Mouse (Mus musculus): ENCODE data around the gene Tmem164. TPM values are rescaled to one million over a fixed set of nuclear protein-coding genes. Genes with fewer than 3 reads are reported as not detected.

The Tmem164 gene
- polyA plus RNA-seq, 1 experiment: 14.2 TPM

DNA sequence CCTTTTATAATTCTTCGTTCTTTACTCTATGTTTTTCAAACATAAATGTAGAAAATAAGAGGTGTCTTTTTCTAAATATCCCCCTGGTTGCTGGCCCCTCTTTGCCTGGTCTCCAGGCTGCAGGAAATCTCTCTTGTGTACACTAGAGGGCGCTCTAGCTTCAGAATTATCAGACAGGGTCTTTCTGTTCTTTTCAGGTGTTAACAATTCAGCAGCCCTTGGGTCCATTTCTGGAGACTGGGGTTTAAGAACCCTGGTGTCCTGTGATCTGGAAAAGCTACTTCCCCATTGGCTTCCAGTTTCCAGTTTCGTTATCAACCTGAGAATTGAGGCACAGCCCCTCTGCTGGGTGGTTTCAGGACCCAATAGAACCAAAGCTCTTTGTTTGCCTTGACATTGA lies 140.6 kb downstream of the Tmem164 start:
- H3ac ChIP-seq (ENCODE audit: control insufficient read depth, insufficient read length, low read depth): no peak overlapping the region
- no peaks in the 10 kb centered on the region for H3K79me2 ChIP-seq (ENCODE audit: control insufficient read depth, insufficient read depth)
- H3K4me3 ChIP-seq (ENCODE audit: insufficient read depth, poor library complexity, severe bottlenecking): no peak overlapping the region
- TF ChIP-seq CTCF (IDR thresholded peaks at IDR 0.05; ENCODE audit: control insufficient read depth, insufficient read depth, insufficient read length) (no peak), MAX (IDR thresholded peaks at IDR 0.05) (no peak), USF1 (IDR thresholded peaks at IDR 0.05; ENCODE audit: low read depth) (no peak)
- H3K27me3 ChIP-seq (ENCODE audit: control insufficient read depth, insufficient read depth, insufficient read length): no peaks in the 10 kb centered on the region
- no peaks in the 10 kb centered on the region for H3K79me3 ChIP-seq (ENCODE audit: low read depth)
- no peaks in the 10 kb centered on the region for H3K36me3 ChIP-seq (ENCODE audit: control insufficient read depth, insufficient read depth)

DNA sequence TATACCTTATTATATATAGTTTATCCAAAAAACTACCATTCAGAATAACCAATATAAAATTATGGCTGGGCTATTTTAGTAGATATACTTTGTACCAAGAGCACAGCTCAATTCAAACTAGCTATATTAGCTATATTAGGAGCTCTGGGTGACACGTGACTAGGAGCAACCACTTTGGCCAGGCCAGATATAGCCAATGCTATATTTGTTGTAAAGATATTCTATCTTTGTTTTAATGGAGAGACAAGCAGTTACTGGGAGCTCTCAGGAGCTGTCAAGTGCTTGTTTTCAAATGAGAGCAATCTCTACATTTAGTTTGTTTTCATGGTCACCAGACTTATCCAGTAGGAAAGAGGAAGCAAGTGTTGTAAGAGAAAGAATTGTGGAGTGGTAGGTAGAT lies 144.1 kb downstream of the Tmem164 start:
- Histone ChIP-seq H3K79me3 (ENCODE audit: low read depth) (no peaks in the 10 kb centered on the region), H3ac (ENCODE audit: control insufficient read depth, insufficient read length, low read depth) (no peak overlapping the region), H3K27me3 (ENCODE audit: control insufficient read depth, insufficient read depth, insufficient read length) (no peaks in the 10 kb centered on the region), H3K36me3 (ENCODE audit: control insufficient read depth, insufficient read depth) (no peaks in the 10 kb centered on the region), H3K79me2 (ENCODE audit: control insufficient read depth, insufficient read depth) (no peaks in the 10 kb centered on the region), H3K4me3 (ENCODE audit: insufficient read depth, poor library complexity, severe bottlenecking) (no peak overlapping the region)
- TF ChIP-seq CEBPB (IDR thresholded peaks at IDR 0.05; ENCODE audit: low read depth) (no peak), FOSL1 (IDR thresholded peaks at IDR 0.05; ENCODE audit: insufficient read depth, low read length, poor library complexity, severe bottlenecking) (no peak), MYOD1 (IDR thresholded peaks at IDR 0.05; ENCODE audit: control insufficient read depth, insufficient read length, low read depth) (no peak), CTCF (IDR thresholded peaks at IDR 0.05; ENCODE audit: control insufficient read depth, insufficient read depth, insufficient read length) (no peak), USF1 (IDR thresholded peaks at IDR 0.05; ENCODE audit: low read depth) (no peak), MAX (IDR thresholded peaks at IDR 0.05) (no peak), MYOG (IDR thresholded peaks at IDR 0.05; ENCODE audit: control insufficient read depth, extremely low read depth, insufficient read length) (no peak)

DNA sequence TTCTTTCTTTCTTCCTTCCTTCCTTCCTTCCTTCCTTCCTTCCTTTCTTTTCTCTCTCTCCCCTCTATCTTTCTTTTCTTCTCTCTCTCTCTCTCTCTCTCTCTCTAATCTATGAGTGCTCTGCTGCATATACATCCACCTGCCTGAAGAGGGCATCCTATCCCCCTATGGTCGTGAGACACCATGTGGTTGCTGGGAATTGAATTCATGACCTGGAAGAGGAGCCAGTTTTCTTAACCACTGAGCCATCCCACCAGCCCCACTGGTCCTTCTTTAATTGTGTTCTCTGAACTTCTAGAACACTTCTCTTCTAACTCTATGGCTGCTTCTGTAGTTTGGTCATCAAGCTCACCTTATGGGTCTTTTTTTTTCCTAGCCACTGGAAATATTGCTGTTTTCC lies 146.4 kb downstream of the Tmem164 start:
- Histone ChIP-seq H3ac (ENCODE audit: control insufficient read depth, insufficient read length, low read depth) (no peak overlapping the region), H3K79me3 (ENCODE audit: low read depth) (no peaks in the 10 kb centered on the region), H3K36me3 (ENCODE audit: control insufficient read depth, insufficient read depth) (no peaks in the 10 kb centered on the region), H3K27me3 (ENCODE audit: control insufficient read depth, insufficient read depth, insufficient read length) (no peaks in the 10 kb centered on the region), H3K79me2 (ENCODE audit: control insufficient read depth, insufficient read depth) (no peaks in the 10 kb centered on the region), H3K4me3 (ENCODE audit: insufficient read depth, poor library complexity, severe bottlenecking) (no peak overlapping the region)
- TF ChIP-seq MYOG (IDR thresholded peaks at IDR 0.05; ENCODE audit: control insufficient read depth, extremely low read depth, insufficient read length) (no peak), MYOD1 (IDR thresholded peaks at IDR 0.05; ENCODE audit: control insufficient read depth, insufficient read length, low read depth) (no peak), MAX (IDR thresholded peaks at IDR 0.05) (no peak), USF1 (IDR thresholded peaks at IDR 0.05; ENCODE audit: low read depth) (no peak), CTCF (IDR thresholded peaks at IDR 0.05; ENCODE audit: control insufficient read depth, insufficient read depth, insufficient read length) (no peak), FOSL1 (IDR thresholded peaks at IDR 0.05; ENCODE audit: insufficient read depth, low read length, poor library complexity, severe bottlenecking) (no peak), CEBPB (IDR thresholded peaks at IDR 0.05; ENCODE audit: low read depth) (no peak)

DNA sequence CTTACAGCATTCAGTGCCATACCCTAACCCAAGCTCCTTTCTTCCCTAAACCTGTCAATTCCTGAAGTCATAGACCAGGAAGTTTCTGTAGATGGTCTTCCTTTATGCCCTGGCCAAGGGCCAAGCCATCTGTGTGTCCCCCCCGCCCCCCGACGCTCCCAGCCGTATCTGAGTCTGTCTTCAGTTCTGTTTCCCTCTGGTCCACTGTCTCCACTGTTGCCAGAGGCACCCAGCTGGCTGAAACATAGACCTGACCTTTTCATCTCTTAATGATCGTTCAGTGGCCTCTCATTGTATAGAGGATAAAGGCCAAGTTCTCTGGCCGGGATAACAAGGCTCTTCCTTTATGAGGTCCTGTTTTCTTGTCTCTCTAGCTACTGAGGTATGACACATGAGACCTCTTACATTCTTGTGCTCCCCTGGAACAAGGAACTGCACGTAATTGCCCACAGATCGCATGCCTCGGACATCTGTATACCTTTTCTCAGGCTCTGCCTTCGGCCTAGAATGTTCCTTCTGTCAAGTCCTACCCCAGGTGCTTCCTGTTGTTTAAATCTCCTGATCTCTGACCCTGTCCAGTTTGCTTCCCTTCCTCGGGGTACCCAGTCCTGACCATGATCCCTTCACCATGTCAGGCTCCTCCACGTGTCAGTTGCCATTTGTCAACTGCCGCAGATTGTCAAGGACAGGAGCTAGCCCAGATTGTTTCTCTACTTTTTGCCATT lies 147.1 kb downstream of the Tmem164 start:
- H3K4me3 ChIP-seq (ENCODE audit: insufficient read depth, poor library complexity, severe bottlenecking): no peak overlapping the region
- no peaks in the 10 kb centered on the region for H3K79me2 ChIP-seq (ENCODE audit: control insufficient read depth, insufficient read depth)
- H3K36me3 ChIP-seq (ENCODE audit: control insufficient read depth, insufficient read depth): no peaks in the 10 kb centered on the region
- TF ChIP-seq CEBPB (IDR thresholded peaks at IDR 0.05; ENCODE audit: low read depth) (no peak), MYOG (IDR thresholded peaks at IDR 0.05; ENCODE audit: control insufficient read depth, extremely low read depth, insufficient read length) (no peak), CTCF (IDR thresholded peaks at IDR 0.05; ENCODE audit: control insufficient read depth, insufficient read depth, insufficient read length) (no peak), FOSL1 (IDR thresholded peaks at IDR 0.05; ENCODE audit: insufficient read depth, low read length, poor library complexity, severe bottlenecking) (no peak), USF1 (IDR thresholded peaks at IDR 0.05; ENCODE audit: low read depth) (no peak), MYOD1 (IDR thresholded peaks at IDR 0.05; ENCODE audit: control insufficient read depth, insufficient read length, low read depth) (no peak), MAX (IDR thresholded peaks at IDR 0.05) (no peak)
- no peak overlapping the region for H3ac ChIP-seq (ENCODE audit: control insufficient read depth, insufficient read length, low read depth)
- no peaks in the 10 kb centered on the region for H3K27me3 ChIP-seq (ENCODE audit: control insufficient read depth, insufficient read depth, insufficient read length)
- no peaks in the 10 kb centered on the region for H3K79me3 ChIP-seq (ENCODE audit: low read depth)

DNA sequence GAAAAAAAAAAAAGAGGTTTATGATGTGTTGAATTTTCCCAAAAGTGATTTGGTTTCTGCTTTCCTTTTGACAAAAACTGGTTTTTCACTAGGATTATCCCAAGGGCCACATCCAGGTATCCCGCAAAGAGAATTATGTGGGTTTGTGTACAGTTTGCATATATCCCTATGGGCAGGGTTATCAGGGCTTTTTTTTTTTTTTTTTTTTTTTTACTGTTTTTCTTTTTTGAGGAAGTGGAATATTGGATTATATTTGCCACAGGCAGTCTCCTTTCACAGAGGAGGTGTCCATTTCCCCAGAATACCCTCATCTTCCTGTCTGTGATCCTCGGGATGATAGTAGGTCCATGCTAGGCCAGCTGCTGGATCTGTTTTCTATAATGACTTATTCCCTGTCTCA lies 148.1 kb downstream of the Tmem164 start:
- H3K27me3 ChIP-seq (ENCODE audit: control insufficient read depth, insufficient read depth, insufficient read length): no peaks in the 10 kb centered on the region
- H3K79me3 ChIP-seq (ENCODE audit: low read depth): no peaks in the 10 kb centered on the region
- TF ChIP-seq MYOG (IDR thresholded peaks at IDR 0.05; ENCODE audit: control insufficient read depth, extremely low read depth, insufficient read length): no peak
- TF ChIP-seq MAX (IDR thresholded peaks at IDR 0.05): no peak
- TF ChIP-seq MYOD1 (IDR thresholded peaks at IDR 0.05; ENCODE audit: control insufficient read depth, insufficient read length, low read depth): no peak
- no peak overlapping the region for H3ac ChIP-seq (ENCODE audit: control insufficient read depth, insufficient read length, low read depth)
- H3K4me3 ChIP-seq (ENCODE audit: insufficient read depth, poor library complexity, severe bottlenecking): no peak overlapping the region
- no peaks in the 10 kb centered on the region for H3K36me3 ChIP-seq (ENCODE audit: control insufficient read depth, insufficient read depth)
- no peaks in the 10 kb centered on the region for H3K79me2 ChIP-seq (ENCODE audit: control insufficient read depth, insufficient read depth)

DNA sequence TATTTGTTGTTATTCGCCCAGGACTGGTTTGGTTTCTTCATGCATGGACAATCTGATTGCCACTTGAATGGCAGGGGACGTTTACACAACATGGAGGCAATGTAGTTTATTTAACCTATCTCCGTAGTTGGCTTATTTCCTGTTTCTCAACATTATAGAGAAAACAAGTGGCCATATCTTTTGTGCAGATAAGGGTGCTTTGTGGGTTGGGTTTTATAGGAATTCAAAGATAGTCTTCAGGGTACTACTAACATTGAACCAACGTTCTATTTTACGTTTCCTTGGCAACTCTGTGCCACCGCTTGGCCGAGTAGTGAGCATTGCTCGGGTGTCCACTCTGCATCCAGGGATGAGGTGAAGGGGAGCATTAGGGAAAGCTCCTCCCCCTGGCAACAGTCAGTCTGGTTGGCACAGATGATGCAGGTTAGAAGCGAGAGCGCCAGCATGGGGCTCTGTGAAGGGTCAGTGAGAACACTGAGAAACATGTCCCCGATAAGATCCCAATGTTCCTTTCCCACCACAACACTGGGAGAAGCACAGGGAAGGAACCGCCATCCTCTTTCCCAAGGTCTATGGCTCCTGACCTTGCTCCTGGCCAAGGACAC lies 148.8 kb downstream of the Tmem164 start:
- no peaks in the 10 kb centered on the region for H3K36me3 ChIP-seq (ENCODE audit: control insufficient read depth, insufficient read depth)
- H3K79me2 ChIP-seq (ENCODE audit: control insufficient read depth, insufficient read depth): no peaks in the 10 kb centered on the region
- H3K27me3 ChIP-seq (ENCODE audit: control insufficient read depth, insufficient read depth, insufficient read length): no peaks in the 10 kb centered on the region
- TF ChIP-seq CEBPB (IDR thresholded peaks at IDR 0.05; ENCODE audit: low read depth) (no peak), CTCF (IDR thresholded peaks at IDR 0.05; ENCODE audit: control insufficient read depth, insufficient read depth, insufficient read length) (no peak), MYOG (IDR thresholded peaks at IDR 0.05; ENCODE audit: control insufficient read depth, extremely low read depth, insufficient read length) (no peak), USF1 (IDR thresholded peaks at IDR 0.05; ENCODE audit: low read depth) (no peak), MAX (IDR thresholded peaks at IDR 0.05) (no peak), FOSL1 (IDR thresholded peaks at IDR 0.05; ENCODE audit: insufficient read depth, low read length, poor library complexity, severe bottlenecking) (no peak), MYOD1 (IDR thresholded peaks at IDR 0.05; ENCODE audit: control insufficient read depth, insufficient read length, low read depth) (no peak)
- H3ac ChIP-seq (ENCODE audit: control insufficient read depth, insufficient read length, low read depth): no peak overlapping the region
- no peaks in the 10 kb centered on the region for H3K79me3 ChIP-seq (ENCODE audit: low read depth)
- H3K4me3 ChIP-seq (ENCODE audit: insufficient read depth, poor library complexity, severe bottlenecking): no peak overlapping the region
